Mouse (Mus musculus) bone marrow, adult 2 months (tissue): Measurements from ENCODE around the gene Ccdc73. TPM values are rescaled to one million over a fixed set of nuclear protein-coding genes. Genes with fewer than 3 reads are reported as not detected.
"Not testable (repeated sequence)": the region's sequence is repeated elsewhere in the genome, so short reads cannot be mapped to it uniquely, and the experiment has no call there.

Experiments used
- H3K27ac ChIP-seq: fragments of 200-500 bp; 2 replicates; pipeline ENCODE4 v1.5.1; 2012; ENCODE audit warnings: low read depth, mild to moderate bottlenecking, control low read depth, inconsistent platforms, low read length; ENCODE audit not compliant: control insufficient read depth, poor library complexity, insufficient read depth
- H3K4me1 ChIP-seq: fragments of 200-500 bp; 2 replicates; pipeline ENCODE4 v1.6.1; 2011; ENCODE audit warnings: low read length; ENCODE audit not compliant: control insufficient read depth, insufficient read depth
- H3K4me3 ChIP-seq: fragments of 200-500 bp; replicated peaks from 2 replicates; pipeline ENCODE3; 2011; ENCODE audit warnings: mild to moderate bottlenecking, low read depth, low read length, control low read depth; ENCODE audit not compliant: control insufficient read depth
- CTCF ChIP-seq: fragments of 200-500 bp; IDR thresholded peaks from 2 replicates; pipeline ENCODE4 v1.5.1; 2011; ENCODE audit warnings: low read length, control low read depth; ENCODE audit not compliant: control insufficient read depth, insufficient read depth
- POLR2A ChIP-seq: fragments of 200-500 bp; IDR thresholded peaks from 2 replicates; pipeline ENCODE4 v1.6.1; 2011; ENCODE audit warnings: low read depth, mild to moderate bottlenecking, control low read depth, low read length, borderline replicate concordance; ENCODE audit not compliant: control insufficient read depth
- WGBS: fragments of 180-500 bp; shearing (Covaris S2); methylation state at CpG from one replicate; pipeline ENCODE4 v1.1.7; 2018; 5-methylcytosine and 5-hydroxymethylcytosine counted together
- polyA plus RNA-seq: library from polyadenylated mRNA; stranded (reverse); fragments of >200 nt; gene quantifications from 2 replicates; pipeline ENCODE4 v1.2.4, GENCODE M21; 2011; ENCODE audit warnings: low replicate concordance; ENCODE audit not compliant: missing spikeins, insufficient read depth, insufficient read length

The Ccdc73 gene
- polyA plus RNA-seq, result 8.8 TPM in 1 of 2 replicates, not detected in the other

GRCm38 (mm10) chr2:104867282-104867855 lies at the start of gene Ccdc73:
Gene Ccdc73, plus strand, starts transcription at chr2:104867805.
- Histone ChIP-seq H3K27ac (no peak within 1 kb of the TSS), H3K4me3 (no peak within 1 kb of the TSS), H3K4me1 (no peaks in the 10 kb centered on the region)
- WGBS, result 85% methylated on average over 13 of the region's 13 CpGs
- TF ChIP-seq POLR2A, result no peak
- no peak for TF ChIP-seq CTCF

- H3K27ac ChIP-seq, H3K4me3 ChIP-seq: not testable (repeated sequence)
- 80% methylated on average over 3 of the region's 3 CpGs for WGBS
Measured at GRCm38 (mm10) chr2:104818763-104819162, 48.8 kb upstream of the Ccdc73 start.

GRCm38 (mm10) chr2:104826191-104826590 lies 41.4 kb upstream of the Ccdc73 start:
- no peak overlapping the region for H3K4me3 ChIP-seq
- WGBS, result 69% methylated on average over 4 of the region's 4 CpGs
- TF ChIP-seq CTCF (no peak), POLR2A (no peak)
- H3K27ac ChIP-seq, result no peak overlapping the region
- H3K4me1 ChIP-seq, result no peaks in the 10 kb centered on the region

More at GRCm38 (mm10) chr2:104818763-104819162, 48.8 kb upstream of the Ccdc73 start:
- not testable (repeated sequence) for H3K4me1 ChIP-seq

GRCm38 (mm10) chr2:104832486-104832885 lies 35.1 kb upstream of the Ccdc73 start:
- Histone ChIP-seq H3K27ac (no peak overlapping the region), H3K4me3 (no peak overlapping the region), H3K4me1 (no peaks in the 10 kb centered on the region)
- WGBS, result 87% methylated on average over 2 of the region's 2 CpGs
- TF ChIP-seq POLR2A, result no peak
- TF ChIP-seq CTCF, result no peak

- no peak overlapping the region for H3K4me3 ChIP-seq
- H3K4me1 ChIP-seq, result no peaks in the 10 kb centered on the region
- H3K27ac ChIP-seq, result no peak overlapping the region
- TF ChIP-seq POLR2A (no peak), CTCF (no peak)
Measured at GRCm38 (mm10) chr2:104840974-104841373, 26.6 kb upstream of the Ccdc73 start.

GRCm38 (mm10) chr2:104841736-104842135 lies 25.9 kb upstream of the Ccdc73 start:
- WGBS, result 67% methylated on average over 7 of the region's 7 CpGs
- no peaks in the 10 kb centered on the region for H3K4me1 ChIP-seq
- H3K27ac ChIP-seq, result no peak overlapping the region
- no peak for TF ChIP-seq CTCF
- H3K4me3 ChIP-seq, result no peak overlapping the region

GRCm38 (mm10) chr2:104842559-104842958 lies 25.0 kb upstream of the Ccdc73 start:
- no peaks in the 10 kb centered on the region for H3K4me1 ChIP-seq

GRCm38 (mm10) chr2:104846638-104847414 lies 20.8 kb upstream of the Ccdc73 start:
- H3K4me1 ChIP-seq, result no peaks in the 10 kb centered on the region; the same call in 1 of the 2 replicates
- H3K27ac ChIP-seq, result no peak overlapping the region
- TF ChIP-seq POLR2A, result no peak
- no peak for TF ChIP-seq CTCF
- H3K4me3 ChIP-seq, result no peak overlapping the region
- 23% methylated on average over 4 of the region's 4 CpGs for WGBS

More at GRCm38 (mm10) chr2:104842559-104842958, 25.0 kb upstream of the Ccdc73 start:
- Histone ChIP-seq H3K4me3 (no peak overlapping the region), H3K27ac (no peak overlapping the region)
- no peak for TF ChIP-seq CTCF
- no peak for TF ChIP-seq POLR2A
